Mouse (Mus musculus) ES-E14 (cell line): Measurements from ENCODE around the gene Brd9.

ENCODE experiments used
- HCFC1 ChIP-seq: IDR thresholded peaks from 2 replicates; pipeline ENCODE4 v1.6.1; 2012; ENCODE audit warnings: low read length, inconsistent platforms, borderline replicate concordance; ENCODE audit not compliant: insufficient read depth
- MAFK ChIP-seq: IDR thresholded peaks from 2 replicates; pipeline ENCODE4 v1.6.1; 2014; ENCODE audit warnings: mild to moderate bottlenecking, low read depth, low read length, inconsistent platforms; ENCODE audit not compliant: insufficient read depth
- ZC3H11A ChIP-seq: IDR thresholded peaks from 2 replicates; pipeline ENCODE4 v1.6.1; 2012; ENCODE audit warnings: low read depth, mild to moderate bottlenecking, inconsistent platforms, low read length, borderline replicate concordance
- ZNF384 ChIP-seq: IDR thresholded peaks from 2 replicates; pipeline ENCODE4 v1.6.1; 2012; ENCODE audit warnings: low read depth, low read length, inconsistent platforms

- TF ChIP-seq HCFC1, result no peak
- no peak for TF ChIP-seq ZNF384
- TF ChIP-seq MAFK, result no peak
- no peak for TF ChIP-seq ZC3H11A
Measured at GRCm38 (mm10) chr13:73955531-73955930, 17.9 kb downstream of the Brd9 start.
